Mouse (Mus musculus) megakaryocyte-erythroid progenitor cell, adult 5-6 weeks (primary cell): ENCODE results near the gene Otulin. TPM values are rescaled to one million over a fixed set of nuclear protein-coding genes. Genes with fewer than 3 reads are reported as not detected.
A peak's percentile ranks its signal among the peaks of the same experiment; 100 is the strongest.

Source experiments
- ATAC-seq: replicated peaks from 2 replicates; pipeline ENCODE4 v1.8.0; 2016; ENCODE audit warnings: mild to moderate bottlenecking, inconsistent platforms; ENCODE audit not compliant: severe bottlenecking, poor library complexity, low FRiP score, low TSS enrichment
- total RNA-seq, 2 experiments: library from RNA; stranded (forward) in 1 of 2; stranded (reverse) in 1 of 2; fragments of 200-1000, 215-1000 nt in 1 of 2; fragments of >200 nt in 1 of 2; fragmentation: Nextera tagmentation in 1 of 2; gene quantifications; 2 replicates each; pipeline ENCODE4 v1.2.3; 2014 to 2017

Gene Otulin
- total RNA-seq, 2 experiments from 2014 or later: 32.2 to 51.2 TPM

DNA sequence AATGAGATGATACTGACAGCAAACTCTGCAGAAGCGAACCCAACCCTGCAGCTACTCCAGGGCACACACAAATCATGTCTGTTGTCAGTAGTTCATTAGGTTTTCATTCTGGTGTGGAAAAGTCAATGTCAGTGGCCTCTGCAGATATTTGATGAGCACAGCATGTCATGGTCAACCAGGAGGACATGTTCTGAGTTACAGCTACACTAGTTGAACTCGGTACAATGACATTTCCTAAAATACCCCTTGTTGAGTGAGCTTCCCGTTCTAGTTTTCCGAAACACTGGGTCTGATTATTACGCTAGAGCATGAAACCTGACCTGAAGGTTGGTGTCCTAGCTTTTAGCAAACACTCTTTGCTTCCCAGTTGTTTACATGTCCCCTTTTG lies 44.4 kb downstream of the Otulin start:
- no peak for ATAC-seq

DNA sequence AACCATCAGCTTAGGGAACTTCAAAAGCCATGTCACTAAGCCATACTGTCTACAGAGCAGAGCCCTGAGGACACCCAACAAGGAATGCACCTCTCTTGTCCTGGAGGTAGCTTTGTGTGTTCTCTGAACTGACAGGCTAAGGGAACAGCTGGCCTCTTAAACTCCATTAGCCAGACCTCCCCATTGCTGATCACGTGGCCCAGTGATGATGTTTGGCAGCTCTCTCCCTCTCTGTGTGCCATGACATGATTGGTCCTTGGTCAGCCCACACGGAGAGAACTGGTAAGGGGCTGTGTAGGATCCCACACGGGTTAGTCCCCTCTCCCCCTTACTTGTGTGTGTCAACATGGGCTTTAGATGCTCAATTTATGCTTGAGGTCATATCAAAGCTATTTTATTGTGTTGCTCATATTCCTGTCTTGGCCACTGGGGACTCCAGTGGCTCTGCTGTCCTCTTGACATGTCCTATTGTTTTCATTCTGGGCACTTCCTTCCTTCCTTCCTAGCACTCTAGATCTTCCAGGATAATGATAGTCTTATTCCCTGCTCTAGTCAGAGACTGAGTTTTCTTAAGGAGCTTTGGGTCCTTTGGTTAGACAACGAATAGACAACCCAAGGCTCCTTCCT lies 44.9 kb downstream of the Otulin start:
- no peak for ATAC-seq

GRCm38 (mm10) chr15:27583620-27584019 lies 46.9 kb downstream of the Otulin start:
- ATAC-seq: no peak

GRCm38 (mm10) chr15:27583042-27583441 lies 47.5 kb downstream of the Otulin start:
- peak; percentile 65 for ATAC-seq

DNA sequence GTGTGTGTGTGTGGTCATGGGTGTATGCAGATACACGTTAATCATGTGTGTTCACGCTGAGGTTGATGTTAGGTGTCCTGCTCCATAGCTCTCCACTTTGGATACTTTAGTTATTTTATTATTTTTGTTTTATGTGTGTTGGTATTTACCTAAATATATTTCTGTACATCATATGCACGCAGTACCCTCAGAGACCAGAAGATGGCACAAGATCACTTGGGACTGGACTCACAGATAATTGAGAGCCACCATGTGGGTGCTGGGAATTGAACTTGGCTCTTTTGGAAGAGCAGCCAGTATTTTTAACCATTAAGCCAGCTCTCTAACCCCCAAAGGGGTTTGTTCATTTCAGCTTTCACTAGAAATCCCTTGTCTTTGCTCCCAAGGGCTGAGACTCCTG lies 48.1 kb downstream of the Otulin start:
- peak; percentile 46; the same call in 1 of the 2 replicates for ATAC-seq

GRCm38 (mm10) chr15:27581640-27582039 lies 48.9 kb downstream of the Otulin start:
- no peak for ATAC-seq

GRCm38 (mm10) chr15:27580771-27581170 lies 49.7 kb downstream of the Otulin start:
- no peak for ATAC-seq

DNA sequence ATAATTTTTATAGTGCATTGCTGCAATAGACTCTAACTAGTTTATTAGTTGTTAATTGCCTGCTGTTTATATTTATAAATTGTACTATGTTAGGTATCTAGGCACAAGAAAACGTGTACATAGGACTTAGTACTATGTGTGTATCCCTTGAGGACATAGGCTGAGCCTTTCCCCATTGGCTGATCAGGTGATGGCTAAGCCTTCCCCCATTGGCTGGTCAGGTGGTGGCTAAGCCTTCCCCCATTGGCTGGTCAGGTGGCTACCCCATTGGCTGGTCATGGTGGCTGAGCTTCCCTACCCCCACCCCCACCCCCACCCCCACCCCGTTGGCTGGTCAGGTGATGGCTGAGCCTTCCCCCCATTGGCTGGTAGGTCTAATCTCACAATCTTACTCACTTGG lies 50.6 kb downstream of the Otulin start:
- no peak for ATAC-seq

DNA sequence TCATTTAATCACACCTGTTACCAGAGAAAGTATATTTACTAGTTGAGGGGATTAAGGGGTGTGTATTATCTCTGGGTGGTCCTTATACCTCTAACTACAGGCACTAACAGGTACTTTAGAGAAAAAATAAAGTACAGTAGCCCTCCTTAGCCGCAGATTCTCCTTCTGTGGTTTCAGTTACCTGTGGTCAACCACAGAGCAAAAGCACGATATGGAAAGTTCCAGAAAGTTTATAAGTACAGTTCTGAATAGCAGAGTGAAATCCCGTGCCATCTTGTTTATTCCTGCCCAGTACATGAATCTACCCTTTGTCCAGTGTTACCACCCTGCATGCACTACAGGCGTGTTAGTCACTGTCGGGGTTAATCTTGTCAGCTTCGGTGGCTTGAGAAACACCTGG lies 51.6 kb downstream of the Otulin start:
- no peak for ATAC-seq

DNA sequence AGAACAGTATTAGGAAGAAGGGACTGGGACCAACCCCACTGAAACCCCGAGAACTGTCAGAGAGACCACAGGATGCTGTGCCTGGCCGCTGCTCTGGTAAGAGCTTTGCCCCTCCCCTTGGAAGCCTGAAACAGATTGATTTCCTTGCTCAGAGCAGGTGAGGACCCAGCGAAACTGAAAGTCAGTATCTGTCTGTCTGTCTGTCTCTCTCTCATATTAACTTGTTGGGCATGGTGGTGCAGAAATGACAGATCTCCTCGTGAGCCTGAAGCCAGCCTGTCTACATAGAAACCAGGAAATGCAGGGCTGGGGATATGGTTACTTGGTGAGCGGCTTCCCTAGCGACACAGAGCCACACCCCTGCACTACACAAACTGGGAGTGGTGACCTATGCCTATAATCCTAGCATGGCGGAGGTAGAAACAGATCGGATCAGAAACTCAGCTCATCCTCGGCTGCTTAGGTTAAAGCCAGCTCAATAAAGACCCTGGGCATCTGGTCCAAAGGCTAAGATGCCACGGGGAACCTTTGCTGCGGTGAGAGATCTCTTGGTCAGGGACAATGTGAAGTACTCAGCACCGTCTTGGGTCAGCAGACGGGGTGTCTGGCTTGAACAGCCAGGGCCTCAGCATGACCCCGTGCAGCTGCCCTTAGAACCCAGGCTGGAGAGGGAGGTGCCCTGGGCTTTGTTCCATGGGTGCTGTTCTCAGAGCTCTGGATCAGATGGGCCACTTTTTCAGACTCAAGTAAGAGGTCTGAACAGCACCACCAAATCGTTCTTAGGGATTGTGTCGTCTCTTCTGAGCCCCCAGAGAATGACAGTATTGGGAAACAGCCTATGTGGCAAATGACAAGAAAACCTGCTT lies 52.3 kb downstream of the Otulin start:
- no peak for ATAC-seq

DNA sequence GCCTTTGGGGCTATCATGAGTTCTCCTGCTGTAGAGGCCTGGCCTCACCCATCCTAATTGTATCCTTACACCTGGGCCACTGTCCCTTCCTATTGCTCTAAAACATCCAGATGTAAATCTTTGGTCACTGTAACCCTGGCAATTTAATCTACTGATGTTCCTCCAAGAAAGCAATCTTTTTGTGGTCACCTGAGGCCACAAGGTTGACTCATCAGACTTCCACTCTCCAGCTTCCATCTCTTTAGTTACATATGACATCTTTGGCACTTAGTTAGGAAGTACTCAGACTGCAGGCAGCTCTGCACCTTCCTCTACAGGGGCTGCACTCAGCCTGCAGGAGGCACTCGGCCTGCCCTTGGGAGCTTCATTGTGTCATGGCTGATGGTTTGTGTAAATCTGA lies 53.6 kb downstream of the Otulin start:
- no peak for ATAC-seq

GRCm38 (mm10) chr15:27575932-27576331 lies 54.6 kb downstream of the Otulin start:
- ATAC-seq: no peak

- no peak for ATAC-seq
Measured at GRCm38 (mm10) chr15:27574992-27575781, 55.3 kb downstream of the Otulin start.

DNA sequence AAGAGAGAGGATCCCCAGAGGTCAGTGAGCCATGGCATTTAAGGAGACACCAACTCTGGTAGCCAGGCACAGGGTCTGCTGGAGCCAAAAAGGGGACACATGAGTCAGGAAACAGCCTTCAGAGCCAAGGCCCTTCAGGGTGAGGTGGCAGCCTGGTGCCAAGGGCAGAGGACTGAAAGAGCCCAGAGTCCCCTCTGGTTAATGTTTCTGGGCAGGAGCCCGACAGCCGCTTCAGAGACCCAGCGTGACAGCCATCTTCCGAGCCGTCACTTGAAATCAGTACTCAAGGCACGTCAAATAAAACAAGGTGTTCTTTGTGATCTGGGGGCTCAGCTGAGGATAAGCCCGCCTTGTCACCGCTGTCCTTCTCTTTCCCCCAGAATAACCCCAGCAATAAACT lies 59.3 kb downstream of the Otulin start:
- no peak for ATAC-seq

DNA sequence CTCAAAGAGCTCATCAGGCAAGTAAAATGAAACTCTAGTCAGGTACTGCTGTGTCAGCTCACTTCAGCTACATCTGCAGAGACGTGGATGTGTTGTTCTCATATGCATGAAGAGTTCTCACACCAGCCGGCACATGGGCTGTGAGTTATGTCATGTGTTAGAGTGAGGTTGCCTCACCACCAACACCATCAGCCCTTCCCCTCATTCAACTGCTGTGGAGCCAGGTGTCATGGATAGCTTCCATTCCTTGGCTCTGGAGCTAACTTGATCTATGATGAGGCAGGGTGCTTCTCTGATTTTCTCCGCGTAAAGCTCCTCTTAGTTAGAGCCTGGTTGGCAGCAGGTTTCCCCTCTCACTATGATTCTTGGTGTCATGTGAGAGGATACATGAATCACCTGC lies 60.1 kb downstream of the Otulin start:
- no peak for ATAC-seq

DNA sequence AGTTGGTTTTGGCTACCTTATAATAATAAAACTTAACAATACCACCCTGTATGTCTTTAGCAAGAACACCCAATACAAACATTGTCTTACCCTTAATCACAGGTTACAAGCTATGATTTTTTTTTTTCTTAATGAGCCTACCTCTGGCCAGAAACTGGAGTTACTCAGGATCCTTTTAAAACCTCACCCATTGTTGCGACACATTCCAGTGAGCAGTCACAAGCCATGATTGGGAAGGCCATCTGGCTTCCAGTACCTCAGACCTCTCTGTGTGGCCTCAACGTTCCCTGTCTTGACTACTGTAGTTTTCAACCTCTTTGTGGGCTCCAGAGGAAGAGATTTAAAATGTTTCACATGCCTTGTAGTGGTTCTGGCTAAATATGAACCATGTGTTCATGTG lies 60.6 kb downstream of the Otulin start:
- no peak for ATAC-seq

DNA sequence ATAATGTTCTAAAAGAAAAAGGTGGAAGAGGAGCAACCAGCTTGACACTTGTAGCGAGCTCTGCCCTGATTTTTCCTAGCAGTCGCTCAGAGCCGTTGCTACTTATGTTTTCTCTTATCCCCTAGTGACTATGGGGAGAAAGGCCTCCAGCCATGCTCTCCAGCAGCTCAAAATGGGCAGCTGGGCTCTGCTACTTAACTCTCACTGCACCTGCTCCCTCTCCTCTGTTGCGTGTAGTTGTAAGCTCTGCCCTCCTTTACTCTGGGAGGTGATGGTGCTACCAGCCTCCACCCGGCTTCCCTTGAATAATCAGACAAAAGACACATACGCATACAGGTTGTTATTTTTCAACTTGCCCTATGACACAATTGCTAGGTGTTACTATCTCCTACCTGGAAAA lies 62.1 kb downstream of the Otulin start:
- ATAC-seq: no peak

GRCm38 (mm10) chr15:27567356-27567755 lies 63.1 kb downstream of the Otulin start:
- ATAC-seq: no peak

DNA sequence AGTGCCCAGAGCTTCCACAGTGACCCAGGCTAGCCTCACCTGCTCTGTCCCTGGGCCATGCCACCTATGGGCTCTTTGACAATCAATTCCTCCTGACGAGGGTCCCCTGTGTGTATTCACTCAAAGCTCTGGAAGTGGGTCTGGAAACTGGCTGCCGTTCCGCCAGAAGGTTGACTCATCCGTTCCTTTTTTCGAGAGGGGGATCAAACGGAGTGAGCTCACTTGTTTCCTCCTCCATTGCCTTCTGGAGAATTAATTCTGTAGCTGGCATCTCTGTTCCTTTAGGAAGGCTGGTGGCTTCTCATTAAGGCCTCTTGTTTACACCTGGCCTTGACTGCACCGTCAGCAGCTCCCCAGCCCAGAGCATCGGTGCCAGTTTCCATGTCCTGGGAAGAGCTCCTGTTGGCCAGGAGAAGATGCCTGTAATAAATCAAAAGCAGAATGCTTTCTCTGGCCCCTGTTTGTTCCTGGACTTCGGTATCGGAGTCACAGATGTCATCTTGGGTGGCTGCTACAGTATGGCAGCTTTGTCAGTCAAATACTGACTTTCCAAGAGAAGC lies 64.8 kb downstream of the Otulin start:
- ATAC-seq: no peak
